Mouse (Mus musculus): ENCODE results near the gene Ntpcr. TPM values are rescaled to one million over a fixed set of nuclear protein-coding genes. Genes with fewer than 3 reads are reported as not detected.

Gene Ntpcr
- 23.5 and 26.8 TPM in 2 replicates for polyA plus RNA-seq (2012)

GRCm38 (mm10) chr8:125729746-125730145 lies at the start of gene Ntpcr:
Gene Ntpcr, plus strand, starts transcription at chr8:125729963.

Other genes with a start within 250 kb of the Ntpcr start
- 1.7 and 1.8 TPM in 2 replicates for gene Sipa1l2, start 160.2 kb upstream of the Ntpcr start, polyA plus RNA-seq (2012)
- 0.34 and 0.40 TPM in 2 replicates for gene Map10, start 60.1 kb upstream of the Ntpcr start, polyA plus RNA-seq (2012)
- 0.05 TPM in 1 of 2 replicates, not detected in the other for gene Pcnx2, start 168.4 kb downstream of the Ntpcr start, polyA plus RNA-seq (2012)
- not detected in 2 replicates for gene Map3k21, start 180.5 kb downstream of the Ntpcr start, polyA plus RNA-seq (2012)